Mouse (Mus musculus): ENCODE data around the gene Timd2.

DNA sequence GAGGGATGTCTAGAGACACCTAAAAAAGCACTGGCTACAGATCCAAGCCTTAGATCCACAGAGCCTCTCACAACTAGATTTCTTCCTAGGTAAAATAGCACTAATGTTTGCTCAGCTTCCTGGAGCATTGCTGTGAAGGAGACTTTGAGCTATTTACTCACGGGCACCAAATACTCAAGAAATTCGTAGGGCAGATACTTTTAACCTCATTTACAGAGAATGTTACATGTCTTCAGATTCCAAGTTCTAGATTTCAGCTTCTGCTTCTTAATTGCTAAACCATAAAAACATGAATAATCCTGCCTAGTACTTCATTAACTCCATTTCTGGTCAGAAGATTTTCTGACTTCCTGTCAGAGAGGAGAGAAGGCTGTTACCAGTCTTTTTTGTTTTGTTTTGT, 16.7 kb downstream of the Timd2 start:
- TF ChIP-seq CTCF (IDR thresholded peaks at IDR 0.05; ENCODE audit: low read depth, low read length), result no peak
- TF ChIP-seq GATA1 (IDR thresholded peaks at IDR 0.05; ENCODE audit: borderline replicate concordance, low read length), result no peak
- no peak for TF ChIP-seq TAL1 (conservative IDR thresholded peaks at IDR 0.05; ENCODE audit: low read depth, low read length)
- no peak for TF ChIP-seq GATA2 (IDR thresholded peaks at IDR 0.05; ENCODE audit: borderline replicate concordance, low read depth, low read length)
